Mouse (Mus musculus): ENCODE measurements around the gene Pcna. TPM values are rescaled to one million over a fixed set of nuclear protein-coding genes. Genes with fewer than 3 reads are reported as not detected.
"Not testable (repeated sequence)": the region's sequence is repeated elsewhere in the genome, so short reads cannot be mapped to it uniquely, and the experiment has no call there.

Gene Pcna
- 247 and 259 TPM in 2 replicates for polyA plus RNA-seq (2015; fragmentation: Nextera tagmentation; extraction: Ambion mirVana)

- Histone ChIP-seq H3K36me3 (0 out of 2 replicates have a peak, but pooled peaks cover 3% of the 10 kb centered on the region), H3K4me1 (replicated peaks) (peaks cover 9% of the 10 kb centered on the region), H3K4me2 (replicated peaks) (peak within 1 kb of the TSS; percentile 68), H3K27me3 (replicated peaks) (no peaks in the 10 kb centered on the region), H3K27ac (peak within 1 kb of the TSS; percentile 79), H3K9ac (peak within 1 kb of the TSS; percentile 57), H3K4me3 (replicated peaks) (peak within 1 kb of the TSS; percentile 62), H3K9me3 (no peaks in the 10 kb centered on the region)
- ATAC-seq: peak; percentile 99
- under 1% methylated on average over 79 of the region's 79 CpGs for WGBS
These were observed at the start of gene Pcna for GRCm38 (mm10) chr2:132252542-132253528. Gene Pcna (minus strand): TSS chr2:132253314.

- Histone ChIP-seq H3K9me3 (no peaks in the 10 kb centered on the region), H3K4me2 (replicated peaks) (no peak overlapping the region), H3K27ac (no peak overlapping the region), H3K36me3 (peaks cover 18% of the 10 kb centered on the region; the same call in 1 of the 2 replicates), H3K4me3 (replicated peaks) (no peak overlapping the region), H3K4me1 (replicated peaks) (no peaks in the 10 kb centered on the region), H3K9ac (no peak overlapping the region), H3K27me3 (replicated peaks) (no peaks in the 10 kb centered on the region)
- ATAC-seq: no peak
- WGBS: 97% methylated on average over 4 of the region's 4 CpGs
These were observed 48.3 kb upstream of the Pcna start for GRCm38 (mm10) chr2:132301436-132301835.

GRCm38 (mm10) chr2:132298250-132298649 is 45.1 kb upstream of the Pcna start:
- Histone ChIP-seq H3K27ac (no peak overlapping the region), H3K4me2 (replicated peaks) (no peak overlapping the region), H3K9ac (no peak overlapping the region), H3K4me1 (replicated peaks) (no peaks in the 10 kb centered on the region), H3K9me3 (no peaks in the 10 kb centered on the region), H3K27me3 (replicated peaks) (no peaks in the 10 kb centered on the region), H3K36me3 (peaks cover 16% of the 10 kb centered on the region), H3K4me3 (replicated peaks) (no peak overlapping the region)
- 91% methylated on average over 4 of the region's 4 CpGs for WGBS
- ATAC-seq: no peak

- Histone ChIP-seq H3K27ac (no peak overlapping the region), H3K27me3 (replicated peaks) (no peaks in the 10 kb centered on the region), H3K4me1 (replicated peaks) (0 out of 2 replicates have a peak, but pooled peaks cover 2% of the 10 kb centered on the region), H3K4me3 (replicated peaks) (no peak overlapping the region), H3K9me3 (no peaks in the 10 kb centered on the region), H3K9ac (no peak overlapping the region), H3K4me2 (replicated peaks) (no peak overlapping the region), H3K36me3 (peaks cover 12% of the 10 kb centered on the region)
- WGBS: 89% methylated on average over 10 of the region's 10 CpGs
- no peak for ATAC-seq
These were observed 40.8 kb upstream of the Pcna start for GRCm38 (mm10) chr2:132293694-132294450.

GRCm38 (mm10) chr2:132292083-132292482 is 39.0 kb upstream of the Pcna start:
- Histone ChIP-seq H3K9me3 (no peaks in the 10 kb centered on the region), H3K36me3 (peaks cover 5% of the 10 kb centered on the region), H3K9ac (no peak overlapping the region), H3K27ac (no peak overlapping the region), H3K4me3 (replicated peaks) (no peak overlapping the region), H3K27me3 (replicated peaks) (no peaks in the 10 kb centered on the region), H3K4me1 (replicated peaks) (0 out of 2 replicates have a peak, but pooled peaks cover 2% of the 10 kb centered on the region), H3K4me2 (replicated peaks) (no peak overlapping the region)
- no peak for ATAC-seq
- WGBS: 45% methylated on average over 4 of the region's 4 CpGs

GRCm38 (mm10) chr2:132291265-132291664 is 38.2 kb upstream of the Pcna start:
- peaks cover 5% of the 10 kb centered on the region for H3K36me3 ChIP-seq
- ATAC-seq: no peak
- WGBS: 75% methylated on average over 3 of the region's 3 CpGs
- 0 out of 2 replicates have a peak, but pooled peaks cover 2% of the 10 kb centered on the region for H3K4me1 ChIP-seq (replicated peaks)
- H3K4me2 ChIP-seq (replicated peaks): no peak overlapping the region
- H3K4me3 ChIP-seq (replicated peaks): no peak overlapping the region
- no peaks in the 10 kb centered on the region for H3K9me3 ChIP-seq
- H3K27ac ChIP-seq: no peak overlapping the region
- H3K27me3 ChIP-seq (replicated peaks): no peaks in the 10 kb centered on the region
- no peak overlapping the region for H3K9ac ChIP-seq

GRCm38 (mm10) chr2:132290808-132291207 is 37.7 kb upstream of the Pcna start:
- 74% methylated on average over 6 of the region's 6 CpGs for WGBS
- H3K9me3 ChIP-seq: no peaks in the 10 kb centered on the region
- 0 out of 2 replicates have a peak, but pooled peaks cover 2% of the 10 kb centered on the region for H3K4me1 ChIP-seq (replicated peaks)
- no peak overlapping the region for H3K9ac ChIP-seq
- H3K4me2 ChIP-seq (replicated peaks): no peak overlapping the region
- H3K27ac ChIP-seq: no peak overlapping the region
- no peaks in the 10 kb centered on the region for H3K27me3 ChIP-seq (replicated peaks)
- ATAC-seq: no peak
- peaks cover 4% of the 10 kb centered on the region for H3K36me3 ChIP-seq
- no peak overlapping the region for H3K4me3 ChIP-seq (replicated peaks)

GRCm38 (mm10) chr2:132289213-132289612 is 36.1 kb upstream of the Pcna start:
- 68% methylated on average over 5 of the region's 7 CpGs for WGBS
- not testable (repeated sequence) for H3K4me3 ChIP-seq (replicated peaks); H3K27ac ChIP-seq; H3K9ac ChIP-seq; ATAC-seq; H3K36me3 ChIP-seq; H3K27me3 ChIP-seq (replicated peaks); H3K4me1 ChIP-seq (replicated peaks); H3K9me3 ChIP-seq; H3K4me2 ChIP-seq (replicated peaks)

GRCm38 (mm10) chr2:132286376-132287076 is 33.4 kb upstream of the Pcna start:
- Histone ChIP-seq H3K4me3 (replicated peaks) (no peak overlapping the region), H3K9ac (no peak overlapping the region), H3K9me3 (no peaks in the 10 kb centered on the region), H3K27me3 (replicated peaks) (no peaks in the 10 kb centered on the region), H3K36me3 (no peaks in the 10 kb centered on the region), H3K4me2 (replicated peaks) (no peak overlapping the region), H3K27ac (no peak overlapping the region), H3K4me1 (replicated peaks) (peaks cover 16% of the 10 kb centered on the region)
- no peak for ATAC-seq
- WGBS: 86% methylated on average over 9 of the region's 9 CpGs

GRCm38 (mm10) chr2:132285722-132286121 is 32.6 kb upstream of the Pcna start:
- H3K4me1 ChIP-seq (replicated peaks): peaks cover 16% of the 10 kb centered on the region
- not testable (repeated sequence) for H3K4me3 ChIP-seq (replicated peaks); H3K36me3 ChIP-seq; ATAC-seq; H3K9me3 ChIP-seq; H3K4me2 ChIP-seq (replicated peaks); H3K27ac ChIP-seq; H3K9ac ChIP-seq; H3K27me3 ChIP-seq (replicated peaks)
- 93% methylated on average over 5 of the region's 5 CpGs for WGBS

- Histone ChIP-seq H3K27ac (peak overlapping the region; percentile 77), H3K36me3 (no peaks in the 10 kb centered on the region), H3K9ac (no peak overlapping the region), H3K27me3 (replicated peaks) (no peaks in the 10 kb centered on the region), H3K9me3 (no peaks in the 10 kb centered on the region), H3K4me3 (replicated peaks) (no peak overlapping the region), H3K4me1 (replicated peaks) (peaks cover 14% of the 10 kb centered on the region), H3K4me2 (replicated peaks) (no peak overlapping the region)
- 46% methylated on average over 12 of the region's 12 CpGs for WGBS
- ATAC-seq: peak; percentile 52; the same call in 1 of the 2 replicates
These were observed 31.5 kb upstream of the Pcna start for GRCm38 (mm10) chr2:132284492-132285139.
